8 mouse cellular contexts compared by ENCODE assay signal in the genomic region with DNA sequence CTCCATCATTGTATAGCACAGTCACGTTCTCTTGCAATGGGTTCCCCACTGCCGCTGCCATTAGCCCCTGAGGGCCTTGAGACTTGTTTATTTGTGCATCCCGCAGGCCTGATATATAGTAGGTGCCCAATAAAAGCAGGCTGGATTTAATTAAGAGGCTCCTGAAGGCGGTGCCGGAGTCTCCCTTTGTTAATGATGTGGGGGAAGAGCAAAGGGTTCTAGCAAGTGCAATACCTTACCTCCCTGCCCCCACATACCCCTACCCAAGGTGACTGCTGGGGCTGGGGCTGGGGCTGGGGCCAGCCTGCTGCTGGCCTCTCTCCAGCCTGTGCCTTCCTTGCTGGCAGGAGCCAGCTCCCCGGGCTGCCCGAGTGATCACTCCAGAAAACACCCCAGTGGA. TPM values are rescaled to one million over a fixed set of nuclear protein-coding genes. Genes with fewer than 3 reads are reported as not detected.
DNase-seq lines count a peak whose midpoint lies in the region; ATAC-seq and TF ChIP-seq lines count a peak whose summit lies in the region.

No protein-coding gene starts in this region.

- no peak; the same call in 1 of the 2 replicates for ATAC-seq in forebrain, embryonic 12.5 days (ENCODE audit: low FRiP score)
- no peak for ATAC-seq in hindbrain, embryonic 15.5 days (ENCODE audit: low FRiP score, low read depth)
- ATAC-seq in midbrain, postnatal 0 days (ENCODE audit: low FRiP score), result no peak

- 0 out of 2 replicates have a peak overlapping the region, but pooled peaks have one; percentile 8 for H3K4me2 ChIP-seq in forebrain, embryonic 12.5 days
- H3K4me2 ChIP-seq in hindbrain, embryonic 15.5 days, result peak overlapping the region; percentile 14; the same call in 1 of the 2 replicates
- peak overlapping the region; percentile 9; the same call in 1 of the 2 replicates for H3K4me2 ChIP-seq in midbrain, postnatal 0 days (ENCODE audit: low read depth, low read length, poor library complexity, severe bottlenecking)

- peaks cover 14% of the 10 kb centered on the region for H3K36me3 ChIP-seq in forebrain, embryonic 12.5 days (replicated peaks)
- H3K36me3 ChIP-seq in hindbrain, embryonic 15.5 days, result peaks cover 1% of the 10 kb centered on the region; the same call in 1 of the 2 replicates
- 0 out of 2 replicates have a peak, but pooled peaks cover 3% of the 10 kb centered on the region for H3K36me3 ChIP-seq in midbrain, postnatal 0 days (ENCODE audit: insufficient read depth, low read length)

- H3K4me3 ChIP-seq in forebrain, embryonic 12.5 days (replicated peaks), result no peak overlapping the region
- no peak overlapping the region for H3K4me3 ChIP-seq in hindbrain, embryonic 15.5 days
- H3K4me3 ChIP-seq in midbrain, postnatal 0 days (ENCODE audit: low read depth, low read length), result no peak overlapping the region

- H3K27ac ChIP-seq in forebrain, embryonic 12.5 days, result peak overlapping the region; percentile 79
- H3K27ac ChIP-seq in hindbrain, embryonic 15.5 days (replicated peaks), result peak overlapping the region; percentile 75
- H3K27ac ChIP-seq in midbrain, postnatal 0 days (ENCODE audit: low read depth, low read length), result peak overlapping the region; percentile 40

- peaks cover 83% of the 10 kb centered on the region for H3K4me1 ChIP-seq in forebrain, embryonic 12.5 days
- peaks cover 93% of the 10 kb centered on the region for H3K4me1 ChIP-seq in hindbrain, embryonic 15.5 days (replicated peaks)
- H3K4me1 ChIP-seq in midbrain, postnatal 0 days (ENCODE audit: insufficient read depth, low read length), result peaks cover 45% of the 10 kb centered on the region

- WGBS in forebrain, embryonic 12.5 days, result 25% methylated on average over 7 of the region's 7 CpGs
- 11% methylated on average over 7 of the region's 7 CpGs for WGBS in hindbrain, embryonic 15.5 days
- WGBS in midbrain, postnatal 0 days, result 24% methylated on average over 7 of the region's 7 CpGs

- no peaks in the 10 kb centered on the region for H3K27me3 ChIP-seq in forebrain, embryonic 12.5 days
- H3K27me3 ChIP-seq in hindbrain, embryonic 15.5 days, result no peaks in the 10 kb centered on the region
- H3K27me3 ChIP-seq in midbrain, postnatal 0 days (ENCODE audit: insufficient read depth, low read length), result no peaks in the 10 kb centered on the region

- no peak for TF ChIP-seq CTCF in midbrain, postnatal 0 days (IDR thresholded peaks at IDR 0.05)

- DNase-seq in kidney, adult 18-20 months, result peak; percentile 23
- no peak for DNase-seq in kidney, adult 9 months
- DNase-seq in midbrain, postnatal 0 days (ENCODE audit: low spot score), result no peak
- DNase-seq in adrenal gland, postnatal 4 days (ENCODE audit: low spot score in 2 of 2), result no peak
- DNase-seq in frontal cortex, postnatal 14 days (ENCODE audit: low spot score in 2 of 2), result no peak
- no peak for DNase-seq in thymus, postnatal 14 days

- H3K9me3 ChIP-seq in forebrain, embryonic 12.5 days, result no peaks in the 10 kb centered on the region
- H3K9me3 ChIP-seq in hindbrain, embryonic 15.5 days, result no peaks in the 10 kb centered on the region
- H3K9me3 ChIP-seq in midbrain, postnatal 0 days (ENCODE audit: low read length), result no peaks in the 10 kb centered on the region

- no peak overlapping the region; the same call in 1 of the 2 replicates for H3K9ac ChIP-seq in forebrain, embryonic 12.5 days
- H3K9ac ChIP-seq in hindbrain, embryonic 15.5 days, result 0 out of 2 replicates have a peak overlapping the region, but pooled peaks have one; percentile 12
- 0 out of 2 replicates have a peak overlapping the region, but pooled peaks have one; percentile 19 for H3K9ac ChIP-seq in midbrain, postnatal 0 days (replicated peaks; ENCODE audit: low read length, poor library complexity, severe bottlenecking)

RNA-seq across cellular contexts. Expression of gene Zmiz1, which starts 39.4 kb away (rescaled TPM):
- polyA plus RNA-seq in forebrain, embryonic 12.5 days (2016; fragmentation: Nextera tagmentation; extraction: Ambion mirVana), result 64.1 and 68.3 TPM in 2 replicates
- 70.9 and 72.6 TPM in 2 replicates for polyA plus RNA-seq in hindbrain, embryonic 15.5 days (2015; fragmentation: Nextera tagmentation; extraction: Ambion mirVana)
- total RNA-seq in midbrain, postnatal 0 days (2014; rRNA removed), result 130 and 134 TPM in 2 replicates
- polyA plus RNA-seq in midbrain, postnatal 0 days (2015; fragmentation: Nextera tagmentation; extraction: Ambion mirVana), result 44.0 and 51.7 TPM in 2 replicates
- 100 to 1,000 TPM; 105 to 122 TPM for total RNA-seq in adrenal gland, postnatal 4 days (2021)
